Mouse (Mus musculus): ENCODE measurements around the gene Gm10912.
A peak's percentile ranks its signal among the peaks of the same experiment; 100 is the strongest.
"Not testable (repeated sequence)": the region's sequence is repeated elsewhere in the genome, so short reads cannot be mapped to it uniquely, and the experiment has no call there.

Gene Gm10912

DNA sequence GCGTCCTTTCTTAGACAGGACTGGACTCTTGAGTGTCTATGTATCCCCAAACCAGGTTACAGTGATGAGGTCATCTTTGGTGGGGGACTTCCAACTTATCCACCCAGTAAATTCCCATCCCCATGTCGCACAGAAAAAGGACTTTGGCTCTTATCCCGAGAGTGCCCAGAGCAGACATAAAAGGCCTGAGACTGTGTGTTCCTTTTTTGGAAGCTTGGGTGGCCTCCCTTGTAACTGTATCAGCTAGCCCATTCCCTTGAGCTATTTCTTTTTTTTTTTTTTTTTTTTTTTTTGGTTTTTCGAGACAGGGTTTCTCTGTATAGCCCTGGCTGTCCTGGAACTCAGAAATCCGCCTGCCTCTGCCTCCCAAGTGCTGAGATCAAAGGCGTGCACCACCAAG, at the start of gene Gm10912:
Gm10912 (plus strand) TSS at position 301 of the 400 bp plus-strand sequence.
- not testable (repeated sequence) for DNase-seq

GRCm38 (mm10) chr2:104023096-104023495, 42.5 kb upstream of the Gm10912 start:
- DNase-seq, result no peak

- DNase-seq, result no peak
Measured at GRCm38 (mm10) chr2:104024656-104025055, 41.0 kb upstream of the Gm10912 start.

- DNase-seq, result peak; percentile 88 to 92
Measured at GRCm38 (mm10) chr2:104027458-104028138, 38.0 kb upstream of the Gm10912 start, which contains the start of gene Fbxo3. TSS of gene Fbxo3 (plus strand) at chr2:104027721.

DNA sequence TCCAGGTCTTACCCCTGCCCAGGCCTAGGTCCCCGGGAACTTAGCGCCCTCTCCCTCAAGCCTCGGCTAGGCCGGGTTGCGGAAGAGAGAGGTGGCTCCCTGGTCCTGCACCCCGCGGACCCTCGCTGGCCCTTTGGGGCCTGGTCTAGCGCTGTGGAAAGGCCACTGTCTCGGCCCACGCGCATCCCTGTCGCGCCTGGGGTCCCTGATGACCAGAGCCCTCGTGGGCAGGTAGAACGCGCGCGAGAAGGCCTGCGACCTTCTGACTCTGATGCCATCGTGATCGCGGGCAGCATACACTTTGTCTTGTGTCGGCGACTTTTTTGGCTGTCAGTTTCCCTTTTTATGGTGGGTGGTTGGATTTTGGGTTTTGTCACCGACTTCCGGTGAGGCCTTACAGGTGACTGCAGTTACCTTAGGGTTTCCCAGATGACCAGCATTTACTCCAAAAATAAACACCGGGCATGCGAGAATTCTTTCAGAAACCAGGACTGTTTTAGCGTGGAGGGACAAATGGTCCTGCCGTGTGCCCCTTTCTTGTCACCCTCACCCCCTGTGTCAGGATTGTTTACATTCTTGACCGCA, 37.4 kb upstream of the Gm10912 start, which contains the start of gene 4931422A03Rik:
4931422A03Rik (minus strand) TSS at position 223 of the 585 bp plus-strand sequence.
- peak in 1 of 2 experiments; percentile 34 for DNase-seq

GRCm38 (mm10) chr2:104029074-104029473, 36.6 kb upstream of the Gm10912 start:
- no peak for DNase-seq

- no peak for DNase-seq
Measured at GRCm38 (mm10) chr2:104030381-104030780, 35.2 kb upstream of the Gm10912 start.

GRCm38 (mm10) chr2:104032056-104032455, 33.6 kb upstream of the Gm10912 start:
- DNase-seq, result no peak

GRCm38 (mm10) chr2:104034832-104035472, 30.7 kb upstream of the Gm10912 start:
- DNase-seq, result peak; percentile 65 to 78

GRCm38 (mm10) chr2:104035595-104035994, 30.0 kb upstream of the Gm10912 start:
- peak in 1 of 2 experiments; percentile 18 for DNase-seq

- DNase-seq, result no peak
Measured at GRCm38 (mm10) chr2:104036316-104036715, 29.3 kb upstream of the Gm10912 start.

- DNase-seq, result no peak
Measured at GRCm38 (mm10) chr2:104038236-104038635, 27.4 kb upstream of the Gm10912 start.

- DNase-seq, result no peak
Measured at GRCm38 (mm10) chr2:104041632-104042031, 24.0 kb upstream of the Gm10912 start.

GRCm38 (mm10) chr2:104042766-104043165, 22.9 kb upstream of the Gm10912 start:
- DNase-seq, result no peak

- no peak for DNase-seq
Measured at GRCm38 (mm10) chr2:104043624-104044478, 21.8 kb upstream of the Gm10912 start.

DNA sequence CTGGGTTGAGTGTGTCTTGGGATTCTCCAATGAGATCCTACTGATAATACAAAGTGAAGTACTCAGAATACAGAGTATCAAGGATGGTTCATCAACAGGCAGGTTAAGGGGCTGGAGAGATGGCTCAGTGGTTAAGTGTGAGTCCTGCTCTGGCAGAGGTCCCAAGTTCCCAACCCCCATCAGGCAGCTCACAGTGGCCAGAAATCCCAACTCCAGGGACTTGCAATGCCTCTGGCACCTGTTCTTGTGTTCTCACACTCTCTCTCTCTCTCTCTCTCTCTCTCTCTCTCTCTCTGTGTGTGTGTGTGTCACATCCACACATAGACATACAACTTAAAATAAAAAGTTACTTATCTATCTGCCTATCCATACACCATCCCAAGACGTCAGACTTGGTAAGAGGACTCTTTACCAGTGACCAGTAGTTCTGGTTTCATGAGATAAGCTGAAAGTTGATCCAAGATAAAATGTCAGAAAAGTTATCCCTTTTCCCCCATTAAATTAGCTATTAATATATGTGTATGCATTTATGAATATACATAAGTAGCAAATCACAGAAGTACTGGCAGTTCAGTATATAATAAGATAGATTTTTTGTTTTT, 21.0 kb upstream of the Gm10912 start:
- DNase-seq, result no peak

DNA sequence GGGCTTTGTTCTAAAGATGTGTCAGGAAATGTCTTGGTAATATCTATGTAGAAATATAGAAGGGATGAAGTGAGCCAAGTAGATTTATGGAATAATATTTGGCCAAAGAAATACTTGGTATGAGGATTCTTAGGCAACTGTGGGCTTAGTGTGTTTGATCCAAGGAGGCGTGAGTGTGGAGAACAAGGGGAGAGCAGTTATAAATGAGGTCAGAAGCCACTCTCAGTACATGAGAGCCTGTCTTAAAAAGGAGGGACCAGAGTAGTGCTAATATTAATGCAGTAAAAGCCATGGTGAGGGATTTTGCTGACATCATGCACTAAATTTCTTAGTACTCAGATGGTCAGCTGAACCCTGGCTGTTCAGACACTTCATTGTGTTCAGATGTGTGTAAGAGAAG, 7.2 kb upstream of the Gm10912 start:
- DNase-seq, result no peak

DNA sequence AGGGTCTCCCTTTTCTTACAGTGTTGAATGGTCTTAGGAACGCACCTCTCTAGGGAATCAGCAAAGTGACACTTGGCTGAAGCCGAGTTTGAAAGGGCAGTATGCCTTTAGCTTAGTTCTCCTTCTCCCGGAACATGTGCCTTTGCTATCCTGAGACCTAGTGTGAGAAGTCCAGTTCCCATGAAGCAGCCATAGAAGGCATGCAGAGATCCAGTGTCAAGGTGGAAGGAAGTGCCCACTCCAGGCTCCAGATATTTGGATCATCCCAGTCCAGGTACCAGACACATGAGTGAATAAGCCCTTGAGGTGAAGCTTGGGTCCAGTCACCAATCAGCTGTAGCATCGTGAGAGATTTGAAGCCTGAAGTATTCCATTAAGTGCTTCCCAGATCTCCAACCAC, 6.7 kb upstream of the Gm10912 start:
- DNase-seq, result no peak

GRCm38 (mm10) chr2:104059786-104060185, 5.8 kb upstream of the Gm10912 start:
- no peak for DNase-seq

DNA sequence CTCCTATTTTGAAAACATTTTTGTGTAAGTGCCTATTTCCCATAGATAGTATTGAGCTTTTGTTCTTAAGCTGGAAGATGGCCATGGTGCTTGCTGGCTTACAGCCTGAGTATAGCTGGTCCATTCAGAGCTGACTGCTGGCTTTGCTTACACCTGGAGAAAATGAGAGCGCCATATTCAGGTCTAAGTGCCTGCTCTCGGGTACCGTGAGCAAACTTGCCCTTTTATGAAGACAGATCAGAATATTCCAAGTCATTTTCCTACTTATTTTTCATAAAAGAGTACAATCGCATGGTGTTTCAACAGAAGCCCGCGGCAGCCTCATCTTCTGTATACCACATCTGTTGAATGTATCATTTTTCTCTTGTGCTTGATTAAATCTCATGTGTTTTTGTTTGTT, 4.6 kb upstream of the Gm10912 start:
- no peak for DNase-seq

- no peak for DNase-seq
Measured at GRCm38 (mm10) chr2:104062665-104063064, 3.0 kb upstream of the Gm10912 start.

DNA sequence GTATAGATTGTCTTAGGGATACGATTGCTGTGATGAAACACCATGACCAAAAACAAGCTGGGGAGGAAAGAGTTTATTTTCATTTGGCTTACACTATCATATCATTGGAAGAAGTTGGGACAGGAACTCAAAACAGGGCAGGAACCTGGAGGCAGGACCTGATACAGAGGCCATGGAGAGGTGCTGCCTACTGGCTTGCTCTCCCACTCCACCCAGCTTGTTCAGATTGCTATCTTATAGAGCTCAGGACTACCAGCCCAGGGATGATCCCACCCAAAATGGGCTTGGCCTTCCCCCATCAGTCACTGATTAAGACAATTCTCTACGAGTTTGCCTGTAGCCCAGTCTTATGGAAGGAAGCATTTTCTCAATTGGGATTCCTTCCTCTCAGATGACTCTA, 1.5 kb upstream of the Gm10912 start:
- no peak for DNase-seq
